Mouse (Mus musculus): ENCODE measurements around the gene Slc35e4.
"Not testable (repeated sequence)": the region's sequence is repeated elsewhere in the genome, so short reads cannot be mapped to it uniquely, and the experiment has no call there.

The Slc35e4 gene

GRCm38 (mm10) chr11:3914109-3914840 is at the start of gene Slc35e4:
Gene Slc35e4 (minus strand): TSS chr11:3914664.
- in situ Hi-C loops (cut with MboI, MseI) = no loop called here

GRCm38 (mm10) chr11:3963610-3964415 is 49.3 kb upstream of the Slc35e4 start, which contains the start of gene Pes1:
Gene Pes1 (plus strand): TSS chr11:3963975.
- in situ Hi-C loops (cut with MboI, MseI) = loop anchor here (10.0 kb wide), 1 partner anchor 579 kb away; no protein-coding TSS in a partner anchor

- in situ Hi-C loops (cut with MboI, MseI) = loop anchor here (10.0 kb wide), 1 partner anchor 578 kb away; no protein-coding TSS in a partner anchor
Observed at GRCm38 (mm10) chr11:3963155-3963554, 48.7 kb upstream of the Slc35e4 start.

GRCm38 (mm10) chr11:3961761-3962160 is 47.3 kb upstream of the Slc35e4 start:
- in situ Hi-C loops (cut with MboI, MseI) = loop anchor here (10.0 kb wide), 1 partner anchor 577 kb away; no protein-coding TSS in a partner anchor

GRCm38 (mm10) chr11:3960901-3961300 is 46.4 kb upstream of the Slc35e4 start:
- in situ Hi-C loops (cut with MboI, MseI) = loop anchor here (10.0 kb wide), 1 partner anchor 576 kb away; no protein-coding TSS in a partner anchor

GRCm38 (mm10) chr11:3955371-3955770 is 40.9 kb upstream of the Slc35e4 start:
- in situ Hi-C loops (cut with MboI, MseI) = not testable (repeated sequence)

GRCm38 (mm10) chr11:3954876-3955275 is 40.4 kb upstream of the Slc35e4 start:
- in situ Hi-C loops (cut with MboI, MseI) = not testable (repeated sequence)

- in situ Hi-C loops (cut with MboI, MseI) = no loop called here
Observed at GRCm38 (mm10) chr11:3946386-3946785, 31.9 kb upstream of the Slc35e4 start.

- in situ Hi-C loops (cut with MboI, MseI) = no loop called here
Observed at GRCm38 (mm10) chr11:3941371-3941770, 26.9 kb upstream of the Slc35e4 start.

- in situ Hi-C loops (cut with MboI, MseI) = no loop called here
Observed at GRCm38 (mm10) chr11:3937321-3937874, 22.9 kb upstream of the Slc35e4 start.

- in situ Hi-C loops (cut with MboI, MseI) = no loop called here
Observed at GRCm38 (mm10) chr11:3936318-3936717, 21.9 kb upstream of the Slc35e4 start.

GRCm38 (mm10) chr11:3935135-3935534 is 20.7 kb upstream of the Slc35e4 start:
- in situ Hi-C loops (cut with MboI, MseI) = no loop called here

- in situ Hi-C loops (cut with MboI, MseI) = no loop called here
Observed at GRCm38 (mm10) chr11:3933756-3934285, 19.4 kb upstream of the Slc35e4 start.

- in situ Hi-C loops (cut with MboI, MseI) = no loop called here
Observed at GRCm38 (mm10) chr11:3931511-3932211, 17.2 kb upstream of the Slc35e4 start, which contains the start of gene Tcn2. Gene Tcn2 (minus strand): TSS chr11:3932159.

GRCm38 (mm10) chr11:3930931-3931330 is 16.5 kb upstream of the Slc35e4 start:
- in situ Hi-C loops (cut with MboI, MseI) = no loop called here

- in situ Hi-C loops (cut with MboI, MseI) = no loop called here
Observed at GRCm38 (mm10) chr11:3930019-3930418, 15.6 kb upstream of the Slc35e4 start.

GRCm38 (mm10) chr11:3925916-3926315 is 11.5 kb upstream of the Slc35e4 start:
- in situ Hi-C loops (cut with MboI, MseI) = no loop called here

GRCm38 (mm10) chr11:3922731-3923130 is 8.3 kb upstream of the Slc35e4 start:
- in situ Hi-C loops (cut with MboI, MseI) = no loop called here

- in situ Hi-C loops (cut with MboI, MseI) = no loop called here
Observed at GRCm38 (mm10) chr11:3922115-3922514, 7.7 kb upstream of the Slc35e4 start.

GRCm38 (mm10) chr11:3921281-3921850 is 6.9 kb upstream of the Slc35e4 start:
- in situ Hi-C loops (cut with MboI, MseI) = no loop called here

GRCm38 (mm10) chr11:3920476-3920875 is 6.0 kb upstream of the Slc35e4 start:
- in situ Hi-C loops (cut with MboI, MseI) = no loop called here

Measured in regulatory T cell (primary cell).